Mouse (Mus musculus) frontal cortex, adult 2 months (tissue): ENCODE results near the gene Tm4sf4. TPM values are rescaled to one million over a fixed set of nuclear protein-coding genes. Genes with fewer than 3 reads are reported as not detected.

Experiments
- DNase-seq, 2 experiments: peaks; one replicate each; pipeline ENCODE4 v3.0.0; 2022; ENCODE audit warnings: low spot score in 1 of 2; ENCODE audit errors: extremely low spot score in 1 of 2
- polyA plus RNA-seq: library from polyadenylated mRNA; depleted of rRNA; stranded (reverse); fragments of >200 nt; gene quantifications from 2 replicates; pipeline ENCODE4 v1.2.3, GENCODE M21; 2012; rRNA removed

Tm4sf4 gene
- polyA plus RNA-seq, 1 experiment: not detected

GRCm38 (mm10) chr3:57472407-57472806, 47.3 kb downstream of the Tm4sf4 start:
- DNase-seq: no peak

GRCm38 (mm10) chr3:57474421-57474820, 49.3 kb downstream of the Tm4sf4 start:
- DNase-seq: no peak

GRCm38 (mm10) chr3:57480640-57481039, 55.5 kb downstream of the Tm4sf4 start:
- DNase-seq: peak; percentile 9 to 54

- DNase-seq: no peak
Observed at GRCm38 (mm10) chr3:57481981-57482380, 56.9 kb downstream of the Tm4sf4 start.

- DNase-seq: no peak
Observed at GRCm38 (mm10) chr3:57486068-57486467, 61.0 kb downstream of the Tm4sf4 start.

- no peak for DNase-seq
Observed at GRCm38 (mm10) chr3:57487455-57488153, 62.5 kb downstream of the Tm4sf4 start.

Other genes starting within 250 kb of the Tm4sf4 start
- gene Tm4sf1, start 123.3 kb upstream of the Tm4sf4 start, polyA plus RNA-seq: 34.1 and 34.5 TPM in 2 replicates
- 13.3 and 14.7 TPM in 2 replicates for gene Wwtr1, start 150.6 kb downstream of the Tm4sf4 start, polyA plus RNA-seq
- 26.1 and 26.5 TPM in 2 replicates for gene Commd2, start 226.4 kb downstream of the Tm4sf4 start, polyA plus RNA-seq